Mouse (Mus musculus): ENCODE data around the gene Dennd2c. TPM values are rescaled to one million over a fixed set of nuclear protein-coding genes. Genes with fewer than 3 reads are reported as not detected.
"Not testable (repeated sequence)": the region's sequence is repeated elsewhere in the genome, so short reads cannot be mapped to it uniquely, and the experiment has no call there.

The Dennd2c gene
- total RNA-seq, 2 experiments from 2014 or later: 144 to 191 TPM

GRCm38 (mm10) chr3:103147775-103148174 lies 45.4 kb downstream of the Dennd2c start:
- ATAC-seq (replicated peaks; ENCODE audit: low FRiP score, poor library complexity, severe bottlenecking): no peak

DNA sequence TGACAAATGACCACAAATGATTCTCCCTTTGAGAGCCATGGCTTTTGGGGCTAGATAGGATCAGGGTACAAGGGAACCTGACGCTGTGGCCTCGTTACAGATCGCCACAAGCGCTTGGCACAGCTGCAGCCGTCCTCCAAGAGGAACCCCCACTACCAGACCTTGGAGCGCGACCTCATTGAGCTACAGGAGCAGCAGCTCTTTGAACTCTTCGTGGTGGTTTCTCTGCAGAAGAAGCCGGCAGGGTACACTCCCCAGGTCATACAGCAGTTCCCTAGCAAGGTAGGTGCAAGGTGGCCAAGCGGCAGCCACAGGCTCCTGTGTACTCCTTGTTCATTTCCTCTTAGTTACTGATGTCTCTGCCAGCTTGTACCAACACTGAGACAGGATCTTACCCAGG lies 46.5 kb downstream of the Dennd2c start:
- ATAC-seq (replicated peaks; ENCODE audit: low FRiP score, poor library complexity, severe bottlenecking): no peak

DNA sequence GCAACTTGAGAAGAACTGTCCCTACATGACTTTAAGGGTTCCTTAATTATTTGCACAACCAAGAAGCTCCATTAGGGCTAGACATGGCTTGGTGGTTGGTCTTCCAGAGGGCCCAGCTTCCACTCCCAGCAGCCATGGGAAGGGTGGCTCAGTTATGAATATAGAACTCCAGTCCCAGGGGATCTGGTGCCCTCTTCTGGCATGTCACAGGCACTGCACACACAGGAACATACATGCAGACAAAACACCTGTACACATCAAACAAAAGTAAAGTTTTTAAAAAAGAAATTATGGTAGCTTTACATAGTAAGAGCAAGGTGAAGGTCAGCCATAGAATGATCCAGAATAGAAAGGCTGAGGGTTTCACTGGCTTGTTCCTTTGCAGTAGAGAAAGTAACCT lies 51.4 kb downstream of the Dennd2c start:
- peak; percentile 79 for ATAC-seq (replicated peaks; ENCODE audit: low FRiP score, poor library complexity, severe bottlenecking)

- ATAC-seq (replicated peaks; ENCODE audit: low FRiP score, poor library complexity, severe bottlenecking): peak; percentile 95
Measured at GRCm38 (mm10) chr3:103159232-103159900, 57.0 kb downstream of the Dennd2c start.

DNA sequence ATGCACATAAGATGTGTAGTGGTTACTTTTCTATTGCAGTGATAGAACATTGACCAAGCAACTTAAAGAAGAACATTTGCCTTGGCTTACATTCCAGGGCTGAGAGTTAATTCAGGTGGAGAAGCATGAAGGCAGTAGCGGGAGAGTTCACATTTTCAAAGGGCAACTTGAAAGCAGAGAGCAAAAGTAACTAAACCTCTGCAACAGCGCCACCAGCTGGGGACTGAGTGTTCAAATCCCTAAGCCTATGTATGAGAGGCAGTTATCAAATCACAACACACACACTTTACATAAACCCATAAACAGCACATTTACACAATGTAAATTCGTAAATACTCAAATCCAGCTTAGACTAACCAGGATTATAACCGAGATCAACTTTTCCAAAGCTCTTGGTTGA lies 67.4 kb downstream of the Dennd2c start:
- 0 out of 2 replicates have a peak, but pooled peaks have one; percentile 29 for ATAC-seq (replicated peaks; ENCODE audit: low FRiP score, poor library complexity, severe bottlenecking)

DNA sequence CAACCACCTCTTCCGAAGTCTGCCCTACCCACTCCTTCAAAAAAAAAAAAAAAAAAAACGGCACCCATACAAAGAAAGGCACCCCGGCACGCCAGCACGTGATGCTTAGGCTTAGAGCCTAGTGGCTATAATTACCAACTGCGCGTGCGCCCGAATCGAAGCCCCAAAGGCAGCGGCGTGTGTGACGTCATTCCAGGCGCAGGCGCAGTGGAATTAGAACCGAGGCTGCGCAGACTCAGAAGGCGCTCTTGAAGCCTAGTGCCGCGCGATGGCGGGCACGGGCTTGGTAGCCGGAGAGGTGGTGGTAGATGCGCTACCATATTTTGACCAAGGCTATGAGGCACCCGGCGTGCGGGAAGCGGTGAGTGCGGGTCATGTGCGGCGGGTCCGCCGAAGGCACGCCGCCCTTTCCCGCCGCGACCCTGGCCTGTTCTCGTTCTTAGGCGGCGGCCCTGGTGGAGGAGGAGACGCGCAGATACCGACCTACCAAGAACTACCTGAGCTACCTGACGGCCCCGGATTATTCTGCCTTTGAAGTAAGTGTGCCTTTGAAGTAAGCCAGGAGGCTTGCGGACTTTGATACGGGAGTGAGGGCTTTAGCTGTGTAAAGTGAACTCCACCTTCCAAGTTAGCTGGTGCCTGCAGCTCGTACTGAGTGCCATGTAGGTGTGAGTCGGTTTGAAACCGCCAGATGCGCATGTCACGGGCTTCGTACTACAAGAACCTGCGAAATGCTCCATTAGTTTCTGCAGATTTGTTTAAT lies 69.3 kb downstream of the Dennd2c start, which contains the start of gene Bcas2:
Gene Bcas2, plus strand, starts transcription at position 151 of the 763 bp plus-strand sequence.
- ATAC-seq (replicated peaks; ENCODE audit: low FRiP score, poor library complexity, severe bottlenecking): peak; percentile 92

DNA sequence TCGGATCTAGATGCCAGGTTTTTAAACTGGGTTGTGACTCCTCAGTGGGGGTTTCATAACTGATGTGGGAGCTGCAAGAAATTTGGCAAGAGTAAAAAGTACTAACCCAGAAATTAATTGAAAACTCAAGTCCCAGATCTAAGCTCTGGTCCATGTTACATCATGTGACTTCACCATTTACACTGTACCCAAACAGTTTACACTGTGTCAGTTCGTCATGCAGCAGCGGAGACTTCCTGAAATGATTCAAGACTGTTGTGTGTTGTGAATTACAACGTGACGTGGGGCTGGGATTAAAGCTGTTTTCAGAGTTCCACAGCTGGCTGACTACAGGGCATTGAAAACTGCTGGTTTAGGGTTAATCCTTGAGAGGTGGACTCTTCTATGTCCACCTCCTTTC lies 70.2 kb downstream of the Dennd2c start:
- no peak for ATAC-seq (replicated peaks; ENCODE audit: low FRiP score, poor library complexity, severe bottlenecking)

DNA sequence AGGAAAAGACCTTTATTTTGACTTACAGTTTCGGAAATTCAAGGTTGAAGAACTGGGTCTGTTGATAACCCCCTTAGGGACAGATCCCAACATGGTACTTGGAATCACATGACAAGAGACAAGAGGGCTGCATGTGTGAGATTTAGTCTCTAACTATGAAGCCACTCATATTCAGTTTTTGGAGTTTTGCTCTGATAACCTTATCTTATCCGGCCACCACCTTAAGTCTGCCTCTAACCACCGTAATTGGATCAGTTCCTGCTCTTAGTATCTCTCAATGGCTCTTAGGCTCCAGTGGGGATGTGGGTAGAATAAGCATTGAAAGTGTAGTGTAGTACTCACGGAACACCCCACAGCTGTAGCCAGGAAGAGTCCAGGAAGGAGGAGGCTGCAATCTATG lies 74.3 kb downstream of the Dennd2c start:
- ATAC-seq (replicated peaks; ENCODE audit: low FRiP score, poor library complexity, severe bottlenecking): peak; percentile 29; the same call in 1 of the 2 replicates

DNA sequence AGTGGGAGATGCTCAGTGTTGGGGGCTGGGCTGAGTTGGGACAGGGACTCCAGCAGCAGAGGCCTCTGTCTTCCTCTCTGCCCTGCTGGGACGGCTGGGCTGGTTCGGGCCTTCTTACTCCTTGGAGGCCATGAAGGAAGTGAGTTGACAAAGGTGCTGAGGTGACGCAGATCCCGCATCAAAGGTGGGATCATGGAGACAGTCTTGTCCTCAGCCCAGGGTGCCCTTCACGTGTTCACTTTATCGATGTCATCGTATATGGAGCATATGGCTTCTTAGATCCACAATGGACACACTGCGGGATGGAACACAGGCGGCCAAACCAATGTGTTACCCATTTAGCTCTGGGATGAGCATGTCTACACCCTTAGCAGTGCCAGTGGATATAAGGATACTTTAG lies 77.1 kb downstream of the Dennd2c start:
- ATAC-seq (replicated peaks; ENCODE audit: low FRiP score, poor library complexity, severe bottlenecking): no peak

- ATAC-seq (replicated peaks; ENCODE audit: low FRiP score, poor library complexity, severe bottlenecking): no peak
Measured at GRCm38 (mm10) chr3:103181171-103181570, 78.8 kb downstream of the Dennd2c start.

- no peak for ATAC-seq (replicated peaks; ENCODE audit: low FRiP score, poor library complexity, severe bottlenecking)
Measured at GRCm38 (mm10) chr3:103182821-103183220, 80.4 kb downstream of the Dennd2c start.

GRCm38 (mm10) chr3:103184467-103184866 lies 82.1 kb downstream of the Dennd2c start:
- not testable (repeated sequence) for ATAC-seq (replicated peaks; ENCODE audit: low FRiP score, poor library complexity, severe bottlenecking)

DNA sequence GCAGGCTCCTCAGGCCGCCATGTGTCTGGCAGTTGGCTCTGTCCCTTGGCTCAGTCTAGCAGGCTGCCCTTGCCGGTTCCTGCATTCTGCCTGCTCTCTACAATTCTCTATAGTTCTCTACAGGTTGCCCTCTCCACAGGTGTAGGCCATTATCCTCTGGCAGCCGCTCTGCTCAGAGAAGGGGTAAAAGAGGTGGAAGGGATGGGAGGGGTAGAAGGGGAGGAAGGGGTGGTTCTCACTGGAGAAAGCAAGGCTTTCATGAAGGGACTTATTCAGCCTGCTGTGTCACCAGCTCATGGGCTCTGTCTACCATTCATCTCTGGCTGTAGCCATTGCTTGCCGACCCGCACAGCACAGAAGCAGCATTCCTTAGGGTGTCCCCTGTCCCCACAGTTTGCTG lies 86.0 kb downstream of the Dennd2c start:
- ATAC-seq (replicated peaks; ENCODE audit: low FRiP score, poor library complexity, severe bottlenecking): no peak

GRCm38 (mm10) chr3:103188856-103189255 lies 86.5 kb downstream of the Dennd2c start:
- no peak; the same call in 1 of the 2 replicates for ATAC-seq (replicated peaks; ENCODE audit: low FRiP score, poor library complexity, severe bottlenecking)

- no peak for ATAC-seq (replicated peaks; ENCODE audit: low FRiP score, poor library complexity, severe bottlenecking)
Measured at GRCm38 (mm10) chr3:103192161-103192560, 89.8 kb downstream of the Dennd2c start.

GRCm38 (mm10) chr3:103193186-103193585 lies 90.8 kb downstream of the Dennd2c start:
- ATAC-seq (replicated peaks; ENCODE audit: low FRiP score, poor library complexity, severe bottlenecking): no peak

- peak; percentile 93 for ATAC-seq (replicated peaks; ENCODE audit: low FRiP score, poor library complexity, severe bottlenecking)
Measured at GRCm38 (mm10) chr3:103196320-103196823, 94.0 kb downstream of the Dennd2c start.

- ATAC-seq (replicated peaks; ENCODE audit: low FRiP score, poor library complexity, severe bottlenecking): no peak
Measured at GRCm38 (mm10) chr3:103199386-103199785, 97.0 kb downstream of the Dennd2c start.

DNA sequence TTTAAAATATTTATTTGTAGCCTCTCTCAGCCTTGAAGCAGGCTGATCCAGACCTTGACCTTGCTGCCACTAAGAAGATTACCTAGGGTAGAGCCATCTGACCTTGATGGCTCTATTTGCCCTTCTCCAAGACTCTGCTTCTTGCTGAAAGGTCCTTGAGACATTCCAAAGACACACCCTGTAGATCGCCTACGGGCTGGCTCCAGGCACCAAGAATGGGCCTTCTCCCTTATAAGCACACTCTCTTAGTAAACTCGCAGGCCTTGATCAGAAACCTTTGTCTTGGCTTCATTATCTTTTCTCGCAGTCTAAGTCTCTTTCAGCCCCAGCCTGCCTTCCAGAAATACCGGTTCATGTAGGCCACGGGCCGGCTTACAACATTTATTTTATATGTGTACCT lies 98.7 kb downstream of the Dennd2c start:
- not testable (repeated sequence) for ATAC-seq (replicated peaks; ENCODE audit: low FRiP score, poor library complexity, severe bottlenecking)

- no peak for ATAC-seq (replicated peaks; ENCODE audit: low FRiP score, poor library complexity, severe bottlenecking)
Measured at GRCm38 (mm10) chr3:103203554-103203953, 101.2 kb downstream of the Dennd2c start.

DNA sequence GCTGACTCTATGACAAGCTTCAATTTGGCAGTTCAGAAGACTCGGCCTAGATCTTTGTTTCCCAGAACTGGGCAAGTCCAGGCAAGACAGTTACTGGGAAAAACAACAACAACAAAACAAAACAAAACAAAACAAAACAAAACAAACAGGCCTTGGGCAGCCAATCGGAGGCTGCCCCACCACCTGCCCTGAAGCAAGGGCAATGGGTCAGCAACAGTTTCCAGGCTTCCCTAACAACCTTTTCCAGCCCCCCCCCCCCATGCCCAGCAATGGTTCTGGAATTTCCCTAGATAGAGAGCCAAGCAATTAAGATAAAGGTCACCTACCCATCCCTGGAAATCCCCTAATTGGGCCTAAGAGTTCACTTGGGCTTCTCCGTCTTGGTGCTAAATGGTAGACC lies 102.0 kb downstream of the Dennd2c start:
- ATAC-seq (replicated peaks; ENCODE audit: low FRiP score, poor library complexity, severe bottlenecking): no peak

All from erythroblast, adult 5-6 weeks (primary cell).